Mouse (Mus musculus): Measurements from ENCODE around the gene Ogfr.

Ogfr gene

GRCm38 (mm10) chr2:180589123-180589831, at the start of gene Ogfr:
Gene Ogfr (plus strand): TSS chr2:180589245.
- DNase-seq: peak; percentile 78

DNA sequence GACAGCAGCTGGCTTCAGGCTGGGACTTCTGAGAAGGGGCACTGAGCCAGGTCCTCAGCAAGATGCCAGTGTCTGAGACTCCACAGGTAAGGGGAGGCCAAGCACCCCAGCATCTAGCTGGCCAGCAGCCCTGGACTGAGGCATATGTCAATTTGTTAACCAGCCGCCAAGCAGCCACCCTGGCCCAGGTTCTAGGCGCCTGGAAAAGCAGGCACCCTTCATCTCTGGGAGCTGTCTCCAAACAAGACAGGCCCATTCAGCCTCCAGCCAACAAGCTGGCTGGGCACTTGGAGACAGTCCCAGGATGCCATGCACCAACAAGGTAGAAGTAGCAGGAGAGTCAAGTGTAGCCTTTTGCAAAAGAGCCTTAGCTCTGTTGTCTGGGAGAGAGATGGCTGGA, 45.4 kb upstream of the Ogfr start:
- no peak for DNase-seq

GRCm38 (mm10) chr2:180545046-180545445, 44.0 kb upstream of the Ogfr start:
- no peak for DNase-seq

- peak; percentile 35 for DNase-seq
Observed at GRCm38 (mm10) chr2:180547384-180548106, 41.5 kb upstream of the Ogfr start.

DNA sequence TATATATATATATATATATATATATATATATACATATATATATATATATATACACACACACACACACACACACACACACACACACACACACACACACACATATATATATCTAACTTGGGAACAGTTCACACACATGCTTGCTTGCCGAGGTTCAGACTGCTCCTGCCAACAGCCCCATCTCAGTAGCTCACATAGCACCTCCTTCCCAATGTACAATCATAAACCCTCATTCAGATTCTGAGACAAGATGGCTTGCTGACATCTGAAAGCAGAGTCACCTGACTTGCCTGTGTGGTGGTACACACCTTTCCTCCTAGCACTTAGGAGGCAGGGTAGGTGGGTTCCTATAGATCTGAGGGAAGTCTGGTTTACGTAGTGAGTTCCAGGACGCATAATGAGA, 36.7 kb upstream of the Ogfr start:
- no peak for DNase-seq

- DNase-seq: no peak
Observed at GRCm38 (mm10) chr2:180555219-180555618, 33.8 kb upstream of the Ogfr start.

DNA sequence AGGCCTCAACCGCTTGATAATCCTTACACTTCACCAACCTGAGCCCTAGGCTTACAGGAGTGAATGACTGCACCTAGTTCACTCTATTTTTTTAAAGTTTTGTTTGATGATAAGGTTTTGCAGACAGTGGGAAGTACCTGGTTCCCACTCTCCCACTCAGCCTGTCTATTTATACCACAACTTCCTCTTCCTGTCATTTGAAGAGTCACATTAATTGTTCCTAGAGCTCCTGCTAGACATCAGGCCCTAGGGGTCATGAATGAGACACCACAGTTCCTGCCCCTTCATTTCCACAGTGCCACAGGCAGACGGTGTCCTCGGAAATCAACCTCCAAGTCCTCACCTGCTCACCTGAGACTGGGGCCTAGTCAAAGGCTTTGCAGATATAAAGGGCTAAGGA, 32.6 kb upstream of the Ogfr start:
- DNase-seq: no peak

- no peak for DNase-seq
Observed at GRCm38 (mm10) chr2:180560245-180560644, 28.8 kb upstream of the Ogfr start.

DNA sequence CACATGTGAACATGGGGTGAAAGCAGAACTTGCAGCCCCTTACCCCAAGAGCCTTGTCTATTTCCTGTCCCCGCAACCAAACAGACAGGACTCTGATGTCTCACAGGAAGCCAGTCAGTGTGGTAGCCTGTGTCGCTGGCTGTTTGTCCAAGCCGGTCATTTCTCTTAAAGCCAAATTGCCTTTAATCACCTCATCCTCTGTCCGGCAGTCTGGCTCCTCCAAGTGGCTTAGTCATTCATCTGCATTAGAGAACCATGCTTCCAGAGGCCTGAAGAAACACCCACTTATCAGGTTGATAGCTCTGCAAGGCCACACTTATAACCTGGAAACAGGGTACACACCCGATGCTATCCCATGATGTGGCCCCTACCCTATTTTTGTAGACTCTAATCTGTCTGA, 26.9 kb upstream of the Ogfr start:
- DNase-seq: no peak

DNA sequence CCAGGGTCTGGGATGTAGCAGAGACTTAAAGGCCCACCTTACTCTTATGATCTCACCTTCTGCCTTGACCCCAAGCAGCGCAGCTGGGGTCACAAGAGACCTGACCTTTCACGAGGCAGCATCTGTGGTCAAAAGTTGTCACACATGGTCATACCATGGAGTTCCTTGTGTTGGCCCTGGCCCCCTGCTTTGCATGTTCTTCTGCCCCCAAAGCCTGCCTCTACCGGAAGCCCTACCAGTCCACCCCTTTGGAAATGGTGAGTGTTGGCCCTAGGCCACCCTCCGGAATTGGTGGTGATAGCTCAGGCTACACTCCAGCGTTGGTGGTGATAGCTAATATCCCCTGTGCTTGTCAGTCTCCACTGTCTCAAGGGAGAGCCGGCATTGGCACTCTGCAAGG, 25.7 kb upstream of the Ogfr start:
- no peak for DNase-seq

- DNase-seq: peak; percentile 48
Observed at GRCm38 (mm10) chr2:180563841-180564240, 25.2 kb upstream of the Ogfr start.

GRCm38 (mm10) chr2:180566240-180566913, 22.7 kb upstream of the Ogfr start:
- DNase-seq: no peak

DNA sequence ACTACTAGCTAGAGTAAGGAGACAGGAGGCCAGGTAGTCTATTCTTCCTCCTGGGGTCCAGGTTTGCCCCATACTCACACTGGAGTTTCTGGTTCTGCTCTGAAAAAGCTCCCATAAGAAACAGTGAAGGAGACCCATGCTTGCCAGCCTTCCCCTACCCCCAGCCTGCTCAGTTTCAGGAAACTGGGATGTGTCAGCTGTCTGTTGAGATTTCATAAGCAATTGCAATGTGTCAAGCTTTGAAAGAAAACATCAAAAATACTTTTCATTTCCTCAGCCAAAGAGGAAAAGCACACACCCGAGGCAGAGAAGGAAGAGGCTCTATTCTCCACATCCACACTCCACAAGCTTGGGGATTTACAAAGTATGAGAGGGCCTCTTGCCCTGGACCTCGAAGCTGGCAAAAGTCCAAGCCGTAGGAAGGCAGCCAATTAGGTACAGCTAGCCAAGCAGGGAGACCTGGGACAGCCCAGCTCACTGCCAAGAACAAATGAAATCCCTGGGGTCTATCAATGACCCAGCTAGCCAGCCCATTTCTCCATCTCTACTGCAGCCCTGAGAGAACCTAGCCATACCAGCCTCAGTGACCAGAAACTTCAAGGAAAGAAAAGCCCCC, 19.9 kb upstream of the Ogfr start:
- no peak for DNase-seq

DNA sequence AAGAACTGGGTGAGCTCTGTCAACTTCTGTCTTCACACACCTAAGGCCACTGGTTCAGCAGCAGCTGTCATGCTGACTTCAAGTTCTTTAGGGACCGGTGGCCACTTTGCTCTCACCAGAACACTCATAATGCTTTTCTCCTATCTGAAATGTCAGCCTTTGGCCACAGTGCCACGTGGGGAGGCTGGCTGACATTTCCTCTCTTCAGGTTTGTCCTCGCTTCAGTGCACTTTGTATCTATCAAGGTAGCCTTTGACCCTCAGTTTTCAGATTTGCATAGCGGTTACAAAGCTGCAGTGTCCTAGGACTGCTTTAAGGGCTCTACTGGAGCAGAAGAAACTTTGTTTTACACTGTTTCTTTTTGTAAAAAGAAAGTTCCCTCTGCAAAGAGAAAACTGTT, 12.6 kb upstream of the Ogfr start:
- no peak for DNase-seq

DNA sequence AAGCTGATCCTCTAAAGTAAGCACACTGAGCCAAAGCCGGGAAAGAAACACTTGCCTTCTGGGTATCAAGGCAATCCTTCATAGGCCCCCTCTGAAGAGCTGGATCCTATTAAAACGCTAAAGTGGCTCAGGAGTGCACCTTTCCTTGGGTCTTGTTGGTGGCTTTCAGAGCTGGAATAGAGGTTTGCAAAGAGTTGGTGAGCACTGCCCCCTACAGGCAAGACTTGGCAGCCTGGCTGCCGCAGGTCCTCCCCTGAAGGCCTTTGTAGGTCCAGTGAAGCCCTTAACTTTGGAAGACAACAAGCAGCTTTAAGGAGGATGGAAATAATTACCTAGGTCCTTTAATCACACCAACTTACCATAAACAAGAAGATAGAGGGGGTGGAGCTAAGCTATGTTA, 10.4 kb upstream of the Ogfr start:
- DNase-seq: peak; percentile 57

DNA sequence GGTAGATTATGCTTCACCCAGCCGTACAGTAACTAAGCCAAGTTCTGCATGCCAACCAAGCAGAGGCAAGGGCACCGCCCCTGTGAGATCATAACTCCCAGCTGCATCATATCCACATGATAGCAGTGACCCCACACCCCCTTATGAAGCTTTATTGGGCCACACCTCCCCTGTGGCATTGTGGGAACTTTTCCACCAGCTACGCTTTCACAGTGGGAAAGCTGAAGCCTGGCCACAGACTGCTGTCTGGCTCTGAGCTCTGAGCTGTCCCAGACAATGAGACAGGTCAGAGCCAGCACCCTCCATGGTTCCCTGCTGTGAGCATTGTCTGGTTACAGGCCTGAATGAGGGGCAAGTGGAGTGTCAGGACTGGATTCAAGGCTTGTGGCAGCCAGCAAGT, 8.0 kb upstream of the Ogfr start, which contains the start of gene Mrgbp:
Mrgbp (plus strand) TSS at position 303 of the 400 bp plus-strand sequence.
- DNase-seq: no peak

DNA sequence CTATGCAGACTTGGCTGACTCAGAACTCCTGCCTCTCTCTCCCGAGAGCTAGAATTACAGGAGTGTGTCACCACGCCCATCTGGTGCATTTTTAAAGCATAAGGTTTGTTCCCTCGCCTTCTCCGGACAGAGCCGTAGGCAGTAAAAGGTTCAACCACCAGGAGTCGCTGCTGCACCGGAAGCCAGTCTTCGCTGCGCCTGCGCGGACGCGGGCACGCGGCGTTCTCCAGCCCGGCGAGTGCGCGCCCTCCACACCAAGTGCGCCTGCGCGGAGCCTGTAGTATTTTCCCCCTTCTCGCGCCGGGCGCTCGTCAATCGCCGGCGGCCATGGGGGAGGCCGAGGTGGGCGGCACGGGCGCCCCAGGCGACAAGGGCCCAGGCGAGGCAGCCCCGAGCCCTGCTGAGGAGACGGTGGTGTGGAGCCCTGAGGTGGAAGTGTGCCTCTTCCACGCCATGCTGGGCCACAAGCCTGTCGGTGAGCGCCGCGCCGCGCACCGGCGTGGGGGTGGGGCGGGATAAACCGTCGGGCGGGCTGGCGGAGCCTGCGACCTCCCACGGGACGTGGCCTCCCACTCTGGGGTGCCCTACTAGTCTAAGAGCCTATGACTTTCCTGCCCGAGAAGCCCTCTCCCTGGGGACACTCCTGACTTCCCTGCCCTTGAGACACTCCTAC, 6.4 kb upstream of the Ogfr start:
- DNase-seq: peak; percentile 94

DNA sequence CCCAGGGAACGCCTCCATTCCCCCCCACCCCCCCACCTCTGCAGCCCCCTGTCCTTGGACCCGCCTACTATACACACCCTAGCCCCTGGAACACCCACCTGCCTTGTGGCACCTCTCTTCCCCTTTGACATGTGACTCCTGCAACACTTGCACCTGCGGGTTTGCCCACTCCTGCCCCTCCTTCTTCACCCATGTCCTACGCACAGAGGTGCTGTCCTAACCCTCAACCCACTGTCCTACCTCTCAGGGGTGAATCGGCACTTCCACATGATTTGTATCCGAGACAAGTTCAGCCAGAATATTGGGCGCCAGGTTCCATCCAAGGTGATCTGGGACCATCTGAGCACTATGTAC, 5.9 kb upstream of the Ogfr start:
- no peak for DNase-seq

DNA sequence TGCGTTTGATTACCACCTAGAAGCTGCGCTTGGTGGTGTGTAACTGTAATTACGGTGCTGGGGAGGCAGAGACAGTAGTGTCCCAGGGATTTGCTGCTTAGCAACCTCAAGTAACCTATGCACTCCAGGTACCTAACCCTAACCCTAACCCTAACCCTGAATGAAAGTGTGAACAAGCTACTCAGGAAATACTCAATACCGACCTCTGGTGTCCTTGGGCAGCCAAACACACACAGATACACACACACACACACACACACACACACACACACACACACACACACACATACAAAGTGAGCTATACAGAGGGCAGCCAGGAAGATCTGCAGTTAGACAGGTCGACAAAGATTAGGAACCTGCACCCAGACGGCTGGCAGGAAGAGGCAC, 316 bp upstream of the Ogfr start:
- DNase-seq: no peak

GRCm38 (mm10) chr2:180597490-180597889, 8.4 kb downstream of the Ogfr start, which contains the start of gene Col9a3:
Gene Col9a3 (plus strand): TSS chr2:180597790.
- DNase-seq: no peak

GRCm38 (mm10) chr2:180598157-180598705, 9.2 kb downstream of the Ogfr start:
- peak; percentile 42 for DNase-seq

- DNase-seq: peak; percentile 45
Observed at GRCm38 (mm10) chr2:180600569-180601021, 11.6 kb downstream of the Ogfr start.

- DNase-seq: no peak
Observed at GRCm38 (mm10) chr2:180604781-180605180, 15.7 kb downstream of the Ogfr start.
